Mouse (Mus musculus) embryonic fibroblast, embryonic 13.5 days (primary cell): ENCODE measurements at regions not wholly inside any gene's neighbourhood (a gene's known extent, or its start where the extent isn't known, plus 50 kb on each side); places are given as distances from the start of the nearest gene placed in this dataset.

ENCODE experiments used
- CTCF ChIP-seq: IDR thresholded peaks from 2 replicates; pipeline ENCODE4 v1.5.1; 2011; ENCODE audit warnings: mild to moderate bottlenecking, control low read depth, low read length, moderate library complexity, borderline replicate concordance; ENCODE audit not compliant: insufficient read depth
- POLR2A ChIP-seq: IDR thresholded peaks from 2 replicates; pipeline ENCODE4 v1.6.1; 2011; ENCODE audit warnings: low read depth, mild to moderate bottlenecking, control low read depth, low read length, moderate library complexity

DNA sequence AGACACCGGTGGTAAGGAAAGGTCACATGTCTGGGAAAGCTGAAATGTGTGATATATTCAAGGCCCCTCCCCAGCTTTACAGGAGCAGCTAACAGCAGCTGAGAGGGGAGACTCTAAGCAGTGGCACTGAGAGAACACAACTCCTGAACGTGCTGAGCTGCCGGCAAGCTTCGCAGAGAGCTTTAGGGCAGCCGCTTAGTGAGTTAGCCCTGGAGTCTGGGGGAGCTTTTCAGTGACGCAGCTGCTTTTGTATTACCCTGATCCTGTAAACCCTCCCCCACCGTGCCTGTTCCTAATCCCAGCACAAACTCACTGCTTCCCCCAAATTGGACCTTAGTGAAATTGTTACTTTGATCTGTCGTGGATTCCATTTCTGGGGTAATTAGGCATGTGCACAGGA lies 442.6 kb downstream of the Prdm2 start:
- TF ChIP-seq POLR2A (no peak), CTCF (no peak)
